Mouse (Mus musculus): ENCODE results near the gene E430018J23Rik. TPM values are rescaled to one million over a fixed set of nuclear protein-coding genes. Genes with fewer than 3 reads are reported as not detected.
"Not testable (repeated sequence)": the region's sequence is repeated elsewhere in the genome, so short reads cannot be mapped to it uniquely, and the experiment has no call there.

Gene E430018J23Rik
- polyA plus RNA-seq, 1 experiment from 2014 or later: 5.5 TPM

DNA sequence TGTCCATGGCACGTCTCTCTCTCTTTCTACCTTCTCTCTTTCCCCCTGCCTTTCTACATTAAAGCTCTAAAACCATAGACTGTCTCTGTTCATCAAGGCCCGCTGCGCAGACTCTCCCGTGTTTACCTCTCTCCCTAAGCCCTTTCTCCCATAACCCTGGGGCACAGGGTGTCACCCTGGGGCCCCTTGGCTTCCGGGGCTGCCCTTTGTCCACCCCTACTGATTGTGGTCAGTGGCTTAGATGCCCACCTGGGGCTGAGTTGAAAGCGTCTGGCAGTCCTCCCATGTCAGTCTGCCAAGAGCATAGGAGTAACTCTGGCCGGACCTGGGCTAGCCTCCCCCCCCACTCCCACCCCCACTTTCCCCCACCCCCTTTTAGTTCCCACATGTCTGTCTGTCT is 3.1 kb downstream of the E430018J23Rik start:
- no peaks in the 10 kb centered on the region for H3K27me3 ChIP-seq (ENCODE audit: control insufficient read depth, insufficient read depth, low read length)
- ATAC-seq (ENCODE audit: low FRiP score, low TSS enrichment): no peak
- no peak overlapping the region for H3K9ac ChIP-seq (replicated peaks; ENCODE audit: low read length)
- H3K4me2 ChIP-seq (ENCODE audit: low read length): no peak overlapping the region
- H3K9me3 ChIP-seq (ENCODE audit: control insufficient read depth, low read length): no peaks in the 10 kb centered on the region
- no peak for DNase-seq
- WGBS: 77% methylated on average over 7 of the region's 7 CpGs
- peaks cover 19% of the 10 kb centered on the region for H3K4me1 ChIP-seq (ENCODE audit: control insufficient read depth, insufficient read depth, low read length)
- H3K36me3 ChIP-seq (ENCODE audit: control insufficient read depth, insufficient read depth, low read length): peaks cover 6% of the 10 kb centered on the region; the same call in 1 of the 2 replicates
- H3K4me3 ChIP-seq (replicated peaks; ENCODE audit: low read depth, low read length): no peak overlapping the region
- no peak overlapping the region for H3K27ac ChIP-seq (replicated peaks; ENCODE audit: low read depth, low read length)

DNA sequence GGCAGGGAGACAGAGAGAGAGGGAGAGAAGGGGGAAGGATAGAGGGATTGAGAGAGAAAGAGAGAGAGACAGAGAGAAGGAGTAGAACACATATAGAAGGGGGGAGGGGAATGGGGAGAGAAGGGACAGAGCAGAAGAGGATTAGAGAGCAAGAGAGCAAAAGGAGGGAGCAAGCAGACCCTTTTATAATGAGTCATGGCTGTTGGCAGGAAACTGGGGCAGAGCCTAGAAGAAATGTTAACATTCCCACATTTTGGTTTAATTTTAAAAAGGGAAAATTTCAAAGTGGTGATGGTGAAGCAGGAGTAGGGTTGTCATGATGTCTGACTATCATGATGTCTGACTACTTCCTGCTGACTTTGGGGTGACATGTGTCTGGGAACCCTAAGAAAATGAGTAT is 5.2 kb downstream of the E430018J23Rik start:
- H3K27me3 ChIP-seq (ENCODE audit: control insufficient read depth, insufficient read depth, low read length); H3K36me3 ChIP-seq (ENCODE audit: control insufficient read depth, insufficient read depth, low read length); DNase-seq; H3K27ac ChIP-seq (replicated peaks; ENCODE audit: low read depth, low read length); ATAC-seq (ENCODE audit: low FRiP score, low TSS enrichment); H3K4me3 ChIP-seq (replicated peaks; ENCODE audit: low read depth, low read length); H3K4me2 ChIP-seq (ENCODE audit: low read length); H3K9ac ChIP-seq (replicated peaks; ENCODE audit: low read length); H3K9me3 ChIP-seq (ENCODE audit: control insufficient read depth, low read length): not testable (repeated sequence)
- peaks cover 13% of the 10 kb centered on the region for H3K4me1 ChIP-seq (ENCODE audit: control insufficient read depth, insufficient read depth, low read length)

DNA sequence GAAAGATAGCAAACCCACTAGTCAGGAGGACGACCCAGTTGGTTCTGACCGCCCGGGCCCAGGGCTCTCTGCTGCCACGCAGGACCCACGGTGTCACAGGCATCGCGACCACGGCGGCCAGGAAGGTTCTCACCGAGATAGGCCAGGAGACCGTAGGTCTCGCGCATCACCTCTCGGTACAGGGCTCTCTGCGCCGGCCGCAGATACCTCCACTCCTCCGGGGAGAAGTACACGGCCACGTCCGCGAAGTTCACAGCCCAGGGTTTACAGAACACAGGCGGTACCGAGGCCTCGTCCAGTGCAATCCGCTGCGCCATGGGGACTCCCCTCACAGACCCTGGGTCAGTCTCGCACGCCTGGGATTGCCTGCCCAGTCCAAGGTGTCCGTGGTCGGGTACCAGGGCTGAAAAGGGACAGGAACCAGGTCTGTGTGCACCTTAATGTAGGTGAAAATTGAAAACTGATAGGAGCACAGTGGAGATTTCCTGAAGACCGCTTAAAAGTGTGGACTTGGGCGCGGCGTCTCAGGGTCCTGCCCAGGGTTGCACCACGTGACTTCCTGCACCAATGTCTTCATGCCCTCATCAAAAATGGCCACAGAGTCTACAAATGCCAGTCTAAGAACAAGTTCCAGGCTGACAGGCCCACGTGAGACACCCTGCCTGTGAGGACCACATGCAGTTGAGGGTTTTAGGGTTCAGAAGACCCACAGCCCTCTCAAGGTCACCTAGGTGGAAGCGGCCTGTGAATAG is 6.6 kb downstream of the E430018J23Rik start, which contains the start of gene 9130019O22Rik:
Gene 9130019O22Rik (minus strand): TSS at position 526 of the 752 bp plus-strand sequence.
- 15% methylated on average over 37 of the region's 38 CpGs for WGBS
- Histone ChIP-seq H3K9me3 (ENCODE audit: control insufficient read depth, low read length) (no peaks in the 10 kb centered on the region), H3K4me3 (replicated peaks; ENCODE audit: low read depth, low read length) (peak within 1 kb of the TSS; percentile 52), H3K4me1 (ENCODE audit: control insufficient read depth, insufficient read depth, low read length) (0 out of 2 replicates have a peak, but pooled peaks cover 5% of the 10 kb centered on the region), H3K9ac (replicated peaks; ENCODE audit: low read length) (peak within 1 kb of the TSS; percentile 55), H3K36me3 (ENCODE audit: control insufficient read depth, insufficient read depth, low read length) (peaks cover 8% of the 10 kb centered on the region; the same call in 1 of the 2 replicates), H3K27me3 (ENCODE audit: control insufficient read depth, insufficient read depth, low read length) (no peaks in the 10 kb centered on the region), H3K27ac (replicated peaks; ENCODE audit: low read depth, low read length) (peak within 1 kb of the TSS; percentile 37; the same call in 1 of the 2 replicates), H3K4me2 (ENCODE audit: low read length) (peak within 1 kb of the TSS; percentile 67)
- DNase-seq: peak; percentile 94
- ATAC-seq (ENCODE audit: low FRiP score, low TSS enrichment): peak; percentile 87

DNA sequence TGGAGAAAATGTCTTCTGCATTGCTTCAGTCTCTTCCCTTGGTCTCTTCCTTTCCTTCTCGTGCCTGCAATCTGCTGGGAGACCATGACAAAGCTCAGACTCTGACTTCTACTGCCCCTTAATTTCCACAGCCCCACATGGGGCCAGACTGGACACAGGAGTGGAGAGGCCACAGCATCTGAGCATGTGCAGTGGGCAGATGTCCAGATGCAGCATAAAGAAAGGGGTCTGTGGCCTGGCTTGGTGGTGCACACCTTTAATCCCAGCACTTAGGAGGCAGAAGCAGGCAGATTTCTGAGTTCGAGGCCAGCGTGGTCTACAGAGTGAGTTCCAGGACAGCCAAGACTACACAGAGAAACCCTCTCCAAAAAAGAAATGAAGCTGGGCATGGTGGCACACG is 7.9 kb downstream of the E430018J23Rik start:
- H3K4me3 ChIP-seq (replicated peaks; ENCODE audit: low read depth, low read length); ATAC-seq (ENCODE audit: low FRiP score, low TSS enrichment); H3K4me2 ChIP-seq (ENCODE audit: low read length); DNase-seq; H3K36me3 ChIP-seq (ENCODE audit: control insufficient read depth, insufficient read depth, low read length); H3K27me3 ChIP-seq (ENCODE audit: control insufficient read depth, insufficient read depth, low read length); H3K9me3 ChIP-seq (ENCODE audit: control insufficient read depth, low read length); H3K9ac ChIP-seq (replicated peaks; ENCODE audit: low read length); H3K4me1 ChIP-seq (ENCODE audit: control insufficient read depth, insufficient read depth, low read length); H3K27ac ChIP-seq (replicated peaks; ENCODE audit: low read depth, low read length): not testable (repeated sequence)
- WGBS: 91% methylated on average over 4 of the region's 4 CpGs

DNA sequence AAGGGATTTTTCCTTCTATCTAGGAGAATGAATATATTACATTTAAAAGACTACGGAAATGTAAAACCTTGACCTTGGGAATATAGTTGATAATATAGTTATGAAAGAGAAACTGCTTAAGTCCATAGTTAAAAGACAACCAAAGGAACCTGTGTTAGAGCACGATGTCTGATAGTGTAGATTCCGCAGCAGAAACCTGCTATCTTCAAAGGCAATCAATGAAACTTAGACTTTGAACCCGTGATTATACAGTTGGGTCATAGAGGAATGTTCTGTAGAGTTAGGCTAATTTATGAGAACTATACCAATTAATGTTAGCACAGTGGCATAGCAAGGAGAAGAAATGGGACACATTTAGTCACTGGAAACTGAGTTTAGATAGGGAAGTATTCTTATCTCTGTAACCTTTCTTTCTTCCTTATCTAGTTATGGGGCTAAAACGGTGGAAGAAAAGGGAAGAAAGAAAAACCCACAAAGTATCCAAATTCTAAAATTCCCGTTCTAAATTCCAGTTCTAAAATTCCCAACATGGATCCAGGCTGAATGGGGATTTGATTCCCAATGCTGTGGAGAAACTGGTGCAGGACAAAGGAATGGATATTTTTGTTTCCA is 15.0 kb downstream of the E430018J23Rik start:
- Histone ChIP-seq H3K27ac (replicated peaks; ENCODE audit: low read depth, low read length) (no peak overlapping the region), H3K9ac (replicated peaks; ENCODE audit: low read length) (no peak overlapping the region), H3K4me3 (replicated peaks; ENCODE audit: low read depth, low read length) (no peak overlapping the region), H3K4me1 (ENCODE audit: control insufficient read depth, insufficient read depth, low read length) (no peaks in the 10 kb centered on the region), H3K9me3 (ENCODE audit: control insufficient read depth, low read length) (no peaks in the 10 kb centered on the region), H3K27me3 (ENCODE audit: control insufficient read depth, insufficient read depth, low read length) (no peaks in the 10 kb centered on the region), H3K36me3 (ENCODE audit: control insufficient read depth, insufficient read depth, low read length) (peaks cover 3% of the 10 kb centered on the region; the same call in 1 of the 2 replicates), H3K4me2 (ENCODE audit: low read length) (no peak overlapping the region)
- DNase-seq (no peak), ATAC-seq (ENCODE audit: low FRiP score, low TSS enrichment) (no peak)
- 80% methylated on average over 6 of the region's 6 CpGs for WGBS

DNA sequence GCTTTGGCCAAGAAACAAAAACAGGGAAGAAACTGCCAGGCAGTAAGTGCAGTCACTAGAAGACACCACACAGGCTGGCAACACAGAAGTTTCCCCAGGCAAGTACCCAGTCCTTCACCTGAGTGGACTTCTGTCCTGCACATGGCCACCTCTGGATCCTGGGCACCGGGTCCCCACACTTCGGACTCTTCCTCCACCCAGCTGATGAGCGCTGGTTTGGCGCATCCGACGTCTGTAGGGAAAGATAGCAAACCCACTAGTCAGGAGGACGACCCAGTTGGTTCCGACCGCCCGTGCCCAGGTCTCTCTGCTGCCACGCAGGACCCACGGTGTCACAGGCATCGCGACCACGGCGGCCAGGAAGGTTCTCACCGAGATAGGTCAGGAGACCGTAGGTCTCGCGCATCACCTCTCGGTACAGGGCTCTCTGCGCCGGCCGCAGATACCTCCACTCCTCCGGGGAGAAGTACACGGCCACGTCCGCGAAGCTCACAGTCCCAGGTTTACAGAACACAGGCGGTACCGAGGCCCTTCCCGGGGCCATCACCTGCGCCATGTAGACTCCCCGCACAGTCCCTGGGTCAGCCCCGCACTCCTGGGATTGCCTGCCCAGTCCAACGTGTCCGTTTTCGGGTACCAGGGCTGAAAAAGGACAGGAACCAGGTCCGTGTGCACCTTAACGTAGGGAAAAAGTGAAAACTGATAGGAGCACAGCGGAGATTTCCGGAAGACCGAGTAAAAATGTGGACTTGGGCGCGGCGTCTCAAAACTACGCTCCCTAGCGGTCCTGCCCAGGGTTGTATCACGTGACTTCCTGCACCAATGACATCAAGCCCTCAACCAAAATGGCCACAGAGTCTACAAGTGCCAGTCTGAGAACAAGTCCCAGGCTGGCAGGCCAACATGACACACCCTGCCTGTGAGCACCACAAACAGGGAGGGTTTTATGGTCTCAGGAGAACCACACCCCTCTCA is 17.9 kb downstream of the E430018J23Rik start, which contains the start of gene Zfp747:
Gene Zfp747 (minus strand): TSS at position 780 of the 975 bp plus-strand sequence.
- Histone ChIP-seq H3K27ac (replicated peaks; ENCODE audit: low read depth, low read length) (peak within 1 kb of the TSS; percentile 65; the same call in 1 of the 2 replicates), H3K9ac (replicated peaks; ENCODE audit: low read length) (peak within 1 kb of the TSS; percentile 73), H3K4me2 (ENCODE audit: low read length) (peak within 1 kb of the TSS; percentile 68), H3K4me3 (replicated peaks; ENCODE audit: low read depth, low read length) (peak within 1 kb of the TSS; percentile 65)
- 3% methylated on average over 49 of the region's 49 CpGs for WGBS
- peak; percentile 95 for DNase-seq
- not testable (repeated sequence) for H3K27me3 ChIP-seq (ENCODE audit: control insufficient read depth, insufficient read depth, low read length); H3K9me3 ChIP-seq (ENCODE audit: control insufficient read depth, low read length); H3K4me1 ChIP-seq (ENCODE audit: control insufficient read depth, insufficient read depth, low read length); H3K36me3 ChIP-seq (ENCODE audit: control insufficient read depth, insufficient read depth, low read length)
- peak; percentile 92 for ATAC-seq (ENCODE audit: low FRiP score, low TSS enrichment)

DNA sequence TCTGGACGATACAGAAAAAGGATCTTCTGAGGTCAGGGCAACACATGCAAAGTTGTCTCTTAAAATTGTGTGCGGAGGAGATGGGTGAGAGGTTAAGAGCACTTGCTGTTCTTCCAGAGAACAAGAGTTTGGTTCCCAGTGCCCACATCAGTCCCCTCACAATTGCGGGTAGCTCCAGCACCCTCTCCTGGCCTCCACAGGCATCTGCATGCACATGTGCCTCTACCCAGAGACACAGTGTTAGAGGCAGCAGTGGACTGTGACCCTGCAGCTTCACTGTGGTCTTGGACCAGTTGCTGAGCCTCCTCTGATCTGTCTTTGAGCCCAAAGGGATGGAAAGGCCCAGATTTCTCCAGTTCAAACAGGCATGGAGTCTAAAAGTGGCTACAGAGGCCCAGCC is 21.6 kb downstream of the E430018J23Rik start:
- H3K4me2 ChIP-seq (ENCODE audit: low read length); DNase-seq; H3K9ac ChIP-seq (replicated peaks; ENCODE audit: low read length); ATAC-seq (ENCODE audit: low FRiP score, low TSS enrichment); H3K36me3 ChIP-seq (ENCODE audit: control insufficient read depth, insufficient read depth, low read length); H3K9me3 ChIP-seq (ENCODE audit: control insufficient read depth, low read length); H3K27ac ChIP-seq (replicated peaks; ENCODE audit: low read depth, low read length); H3K4me1 ChIP-seq (ENCODE audit: control insufficient read depth, insufficient read depth, low read length); H3K4me3 ChIP-seq (replicated peaks; ENCODE audit: low read depth, low read length); H3K27me3 ChIP-seq (ENCODE audit: control insufficient read depth, insufficient read depth, low read length): not testable (repeated sequence)
- 85% methylated on average over 3 of the region's 3 CpGs for WGBS

DNA sequence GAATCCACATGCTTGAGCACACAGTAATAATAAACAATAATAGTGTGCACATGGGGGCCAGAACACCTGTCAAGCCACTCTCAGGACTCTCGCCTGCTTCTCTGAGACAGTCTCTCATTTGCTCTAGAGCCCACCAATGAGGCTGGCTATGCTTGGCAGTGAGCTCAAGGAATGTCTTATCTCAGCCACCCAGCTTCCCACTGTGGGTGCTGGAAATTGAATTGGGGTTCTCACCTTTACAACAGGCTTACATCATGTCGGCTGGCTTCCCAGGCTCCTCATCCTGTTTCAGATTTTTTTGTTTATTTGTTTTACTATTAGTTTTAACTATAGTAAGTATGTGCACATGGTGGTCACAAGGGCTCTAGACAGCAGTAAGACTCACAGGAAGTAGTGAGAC is 22.2 kb downstream of the E430018J23Rik start:
- Histone ChIP-seq H3K9me3 (ENCODE audit: control insufficient read depth, low read length) (no peaks in the 10 kb centered on the region), H3K4me1 (ENCODE audit: control insufficient read depth, insufficient read depth, low read length) (no peaks in the 10 kb centered on the region), H3K27me3 (ENCODE audit: control insufficient read depth, insufficient read depth, low read length) (no peaks in the 10 kb centered on the region), H3K9ac (replicated peaks; ENCODE audit: low read length) (no peak overlapping the region), H3K4me2 (ENCODE audit: low read length) (no peak overlapping the region), H3K36me3 (ENCODE audit: control insufficient read depth, insufficient read depth, low read length) (no peaks in the 10 kb centered on the region), H3K27ac (replicated peaks; ENCODE audit: low read depth, low read length) (no peak overlapping the region), H3K4me3 (replicated peaks; ENCODE audit: low read depth, low read length) (no peak overlapping the region)
- 83% methylated on average over 2 of the region's 2 CpGs for WGBS
- ATAC-seq (ENCODE audit: low FRiP score, low TSS enrichment): no peak
- no peak for DNase-seq
